Mouse (Mus musculus): ENCODE data around the gene C1d. TPM values are rescaled to one million over a fixed set of nuclear protein-coding genes. Genes with fewer than 3 reads are reported as not detected.

The C1d gene
- polyA plus RNA-seq, 1 experiment from 2014 or later: 94.9 TPM

DNA sequence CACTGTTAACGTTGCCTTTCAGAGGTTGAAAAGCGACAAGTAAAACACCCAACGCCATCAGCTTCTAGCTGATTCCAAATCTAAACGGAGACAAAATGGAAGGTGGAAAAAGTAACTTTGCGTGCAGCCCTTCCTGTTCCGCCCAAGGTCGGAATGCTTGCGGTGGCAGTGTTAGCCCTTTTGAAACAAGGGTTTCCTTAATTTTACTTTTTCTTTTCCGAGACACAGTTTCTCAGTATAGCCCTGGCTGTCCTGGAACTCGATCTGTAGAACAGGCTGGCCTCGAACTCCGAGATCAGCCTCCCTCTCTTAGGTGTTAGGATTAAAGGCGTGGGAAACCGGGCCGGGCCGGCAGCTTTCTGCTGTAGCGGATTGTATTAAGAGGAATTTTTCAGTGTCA, 482 bp downstream of the C1d start:
- no peaks in the 10 kb centered on the region for H3K27me3 ChIP-seq
- peak overlapping the region; percentile 79 for H3K27ac ChIP-seq
- under 1% methylated on average over 17 of the region's 17 CpGs for WGBS
- peak overlapping the region; percentile 88 for H3K9ac ChIP-seq
- H3K4me2 ChIP-seq: peak overlapping the region; percentile 60
- H3K4me3 ChIP-seq: peak overlapping the region; percentile 80
- ATAC-seq (ENCODE audit: borderline replicate concordance, extremely low read depth, low FRiP score, low TSS enrichment): peak; percentile 27; the same call in 1 of the 2 replicates
- no peaks in the 10 kb centered on the region for H3K9me3 ChIP-seq
- peaks cover 8% of the 10 kb centered on the region for H3K4me1 ChIP-seq
- H3K36me3 ChIP-seq: no peaks in the 10 kb centered on the region

DNA sequence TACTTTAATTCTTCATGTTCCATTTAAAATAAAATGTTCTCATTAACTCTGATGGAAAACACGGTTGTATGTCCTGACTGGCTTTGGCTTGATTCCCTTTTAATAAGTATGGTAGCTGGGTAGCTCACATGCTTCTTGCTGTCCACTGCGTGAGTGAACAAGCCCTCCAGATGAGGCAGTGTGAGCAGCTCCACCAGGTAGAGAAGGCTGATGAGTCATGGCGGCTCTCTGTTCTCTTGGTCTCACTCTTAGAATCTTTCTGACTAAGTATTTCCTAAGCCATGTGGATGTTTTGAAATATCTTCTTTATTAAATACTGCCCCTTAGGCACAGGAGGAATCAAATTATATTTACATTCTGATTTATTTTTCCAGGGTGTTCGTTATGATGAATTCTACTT, 9.8 kb downstream of the C1d start:
- H3K4me2 ChIP-seq: no peak overlapping the region
- no peak overlapping the region for H3K4me3 ChIP-seq
- H3K27me3 ChIP-seq: no peaks in the 10 kb centered on the region
- no peak for ATAC-seq (ENCODE audit: borderline replicate concordance, extremely low read depth, low FRiP score, low TSS enrichment)
- 92% methylated on average over 4 of the region's 4 CpGs for WGBS
- no peak overlapping the region for H3K27ac ChIP-seq
- no peak overlapping the region for H3K9ac ChIP-seq
- H3K4me1 ChIP-seq: no peaks in the 10 kb centered on the region
- peaks cover 7% of the 10 kb centered on the region; the same call in 1 of the 2 replicates for H3K36me3 ChIP-seq
- H3K9me3 ChIP-seq: no peaks in the 10 kb centered on the region

DNA sequence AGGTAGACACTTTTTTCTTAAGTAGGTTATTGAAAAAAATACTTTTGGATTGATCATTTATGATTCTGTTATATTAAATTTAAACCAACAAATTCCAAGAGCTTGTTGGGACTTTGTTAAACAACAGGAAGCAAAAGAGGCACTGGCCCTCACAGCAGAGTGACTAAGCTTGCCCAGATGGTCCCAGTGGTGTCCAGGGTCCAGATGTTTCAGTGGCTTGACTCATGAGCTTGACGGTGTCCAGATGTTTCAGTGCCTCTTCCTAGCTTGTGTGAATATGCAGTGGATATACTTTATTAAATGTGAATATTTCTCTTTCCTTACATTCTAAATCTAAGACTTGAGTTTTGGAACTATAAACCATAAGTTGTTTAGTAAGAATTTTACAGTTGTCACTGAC, 11.4 kb downstream of the C1d start:
- Histone ChIP-seq H3K4me2 (no peak overlapping the region), H3K9me3 (no peaks in the 10 kb centered on the region), H3K4me3 (no peak overlapping the region), H3K27me3 (no peaks in the 10 kb centered on the region), H3K9ac (no peak overlapping the region), H3K4me1 (no peaks in the 10 kb centered on the region), H3K36me3 (peaks cover 7% of the 10 kb centered on the region; the same call in 1 of the 2 replicates), H3K27ac (no peak overlapping the region)
- no peak for ATAC-seq (ENCODE audit: borderline replicate concordance, extremely low read depth, low FRiP score, low TSS enrichment)
- 76% methylated on average over 1 of the region's 1 CpGs for WGBS

DNA sequence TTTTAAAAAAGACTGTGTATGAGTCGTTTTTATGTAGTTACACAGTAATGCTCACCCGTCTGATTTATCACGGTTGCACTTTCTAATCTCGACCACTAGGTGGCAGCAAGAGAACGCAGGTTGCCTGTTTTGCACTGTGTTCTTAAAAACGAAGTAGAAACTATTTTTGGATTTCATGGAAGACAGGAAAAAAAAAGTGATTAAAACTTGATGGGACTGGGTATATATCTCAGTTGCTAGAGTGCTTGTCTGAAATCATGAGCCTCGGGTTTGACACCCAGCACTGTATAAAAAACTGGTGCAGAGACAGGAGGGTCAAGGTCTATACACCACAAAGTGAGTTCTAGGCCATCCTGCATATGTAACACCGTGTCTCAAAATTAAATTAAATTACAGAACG, 22.6 kb downstream of the C1d start:
- Histone ChIP-seq H3K36me3 (no peaks in the 10 kb centered on the region), H3K27me3 (no peaks in the 10 kb centered on the region), H3K4me3 (no peak overlapping the region), H3K27ac (no peak overlapping the region), H3K9ac (no peak overlapping the region), H3K4me2 (no peak overlapping the region), H3K9me3 (no peaks in the 10 kb centered on the region), H3K4me1 (peaks cover 5% of the 10 kb centered on the region; the same call in 1 of the 2 replicates)
- WGBS: 11% methylated on average over 9 of the region's 9 CpGs
- ATAC-seq (ENCODE audit: borderline replicate concordance, extremely low read depth, low FRiP score, low TSS enrichment): peak; percentile 52; the same call in 1 of the 2 replicates

DNA sequence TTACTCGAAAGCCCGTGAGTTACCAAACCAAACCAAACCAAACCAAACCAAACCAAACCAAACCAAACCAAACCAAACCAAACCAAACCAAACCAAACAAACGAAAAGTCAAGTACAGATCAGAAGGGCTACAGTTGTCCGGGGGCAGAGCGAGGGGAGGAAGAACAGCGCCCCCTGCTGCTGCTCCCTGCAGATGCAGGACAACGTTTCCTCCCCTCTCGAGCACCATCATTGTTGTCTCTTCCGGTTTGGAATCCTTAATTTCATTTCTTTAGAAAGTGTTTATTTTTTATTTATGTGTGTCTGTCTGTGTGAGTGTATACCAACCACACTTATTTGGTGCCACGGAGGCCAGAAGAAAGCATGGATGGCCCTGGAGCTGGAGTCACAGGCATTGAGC, 26.7 kb downstream of the C1d start:
- no peak overlapping the region for H3K4me2 ChIP-seq
- H3K4me3 ChIP-seq: no peak overlapping the region
- H3K27me3 ChIP-seq: no peaks in the 10 kb centered on the region
- H3K4me1 ChIP-seq: no peaks in the 10 kb centered on the region
- H3K27ac ChIP-seq: no peak overlapping the region
- ATAC-seq (ENCODE audit: borderline replicate concordance, extremely low read depth, low FRiP score, low TSS enrichment): no peak
- H3K9me3 ChIP-seq: no peaks in the 10 kb centered on the region
- H3K9ac ChIP-seq: no peak overlapping the region
- no peaks in the 10 kb centered on the region for H3K36me3 ChIP-seq
- WGBS: 72% methylated on average over 10 of the region's 10 CpGs

DNA sequence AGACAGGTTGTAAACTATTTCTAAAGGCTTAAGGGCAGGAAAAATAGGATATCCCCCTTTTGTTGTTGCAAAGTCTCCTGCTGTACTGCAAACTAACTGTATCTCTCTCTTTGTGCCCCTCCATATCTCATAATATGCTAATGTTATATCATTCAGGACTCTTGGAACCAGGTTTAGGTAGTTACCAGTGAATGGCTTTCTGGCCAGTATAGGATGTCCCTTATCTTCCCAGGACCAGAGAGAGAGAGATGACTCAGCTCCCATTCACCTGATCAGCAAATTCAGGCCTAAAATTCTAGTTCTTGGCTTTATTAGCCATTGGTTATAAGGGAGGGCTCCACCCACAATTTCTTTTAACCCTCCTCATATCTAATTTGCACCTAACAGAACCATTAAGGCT, 31.5 kb downstream of the C1d start:
- no peak overlapping the region for H3K4me2 ChIP-seq
- no peak overlapping the region for H3K9ac ChIP-seq
- H3K36me3 ChIP-seq: no peaks in the 10 kb centered on the region
- no peak overlapping the region for H3K4me3 ChIP-seq
- no peak for ATAC-seq (ENCODE audit: borderline replicate concordance, extremely low read depth, low FRiP score, low TSS enrichment)
- H3K27me3 ChIP-seq: no peaks in the 10 kb centered on the region
- H3K9me3 ChIP-seq: no peaks in the 10 kb centered on the region
- H3K4me1 ChIP-seq: no peaks in the 10 kb centered on the region
- H3K27ac ChIP-seq: no peak overlapping the region

DNA sequence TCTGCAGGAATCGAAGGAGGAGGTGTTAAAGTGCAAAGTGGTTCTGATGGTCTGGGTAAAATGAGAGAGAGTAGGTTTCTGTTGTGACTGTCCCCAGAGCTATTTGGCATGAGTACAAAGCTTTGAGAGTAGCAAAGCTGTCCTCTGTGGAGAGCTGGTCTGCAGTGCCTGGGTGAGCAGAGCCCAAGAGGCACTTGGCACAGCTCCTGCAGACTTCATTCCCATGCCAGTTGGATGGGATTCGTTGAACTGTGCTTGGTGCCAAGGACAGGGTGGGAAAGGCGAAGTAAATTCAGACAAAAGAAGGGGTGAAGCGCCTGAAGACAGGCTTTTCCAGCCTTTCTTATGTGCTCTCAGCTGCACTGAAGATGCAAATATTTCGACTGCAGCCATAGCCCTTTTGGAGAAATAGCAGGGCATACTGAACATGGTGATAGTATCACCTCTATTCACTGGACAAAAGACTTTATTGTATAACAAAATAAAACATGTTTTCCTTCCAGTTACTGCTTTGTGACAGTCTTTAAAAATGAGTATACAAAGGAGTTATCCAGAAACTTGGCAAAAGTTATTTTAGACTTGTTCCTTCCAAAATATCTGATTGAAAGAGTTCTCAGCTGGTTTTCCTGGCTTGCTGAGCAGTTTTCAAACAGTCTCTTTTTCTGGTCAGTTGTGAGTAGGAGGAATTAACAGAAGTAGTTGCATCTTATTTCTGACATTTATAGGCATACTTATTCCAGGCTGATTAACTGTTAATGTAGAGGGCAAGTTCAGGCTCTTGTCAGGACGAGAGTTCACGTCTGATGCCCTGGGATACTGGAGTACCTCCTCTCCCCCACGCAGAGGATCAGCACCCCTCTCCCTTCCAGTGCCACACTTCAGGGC, 48.9 kb downstream of the C1d start:
- peaks cover 19% of the 10 kb centered on the region for H3K4me1 ChIP-seq
- no peaks in the 10 kb centered on the region for H3K9me3 ChIP-seq
- 42% methylated on average over 8 of the region's 8 CpGs for WGBS
- H3K4me2 ChIP-seq: peak overlapping the region; percentile 19; the same call in 1 of the 2 replicates
- H3K27me3 ChIP-seq: no peaks in the 10 kb centered on the region
- no peaks in the 10 kb centered on the region for H3K36me3 ChIP-seq
- no peak overlapping the region for H3K4me3 ChIP-seq
- peak; percentile 88 for ATAC-seq (ENCODE audit: borderline replicate concordance, extremely low read depth, low FRiP score, low TSS enrichment)
- H3K9ac ChIP-seq: no peak overlapping the region
- H3K27ac ChIP-seq: peak overlapping the region; percentile 89

DNA sequence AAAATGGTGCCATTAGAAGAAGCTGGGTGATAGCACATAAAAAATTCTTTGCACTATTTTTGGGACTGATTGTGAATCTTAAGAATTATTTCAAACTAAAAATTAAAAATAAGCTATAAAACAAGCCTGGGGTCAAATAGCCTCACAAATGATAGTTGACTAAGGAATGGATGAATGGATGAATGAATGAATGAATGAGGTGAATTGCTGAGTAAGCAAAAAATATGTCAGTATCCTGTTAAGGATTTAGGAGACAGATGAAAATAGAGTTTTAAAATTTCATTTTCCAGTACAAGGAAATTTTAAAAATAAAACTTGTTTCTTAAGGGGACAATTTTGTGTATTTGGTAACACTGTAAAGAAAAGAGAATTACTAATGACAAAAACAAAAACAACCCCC, 50.1 kb downstream of the C1d start:
- Histone ChIP-seq H3K9me3 (no peaks in the 10 kb centered on the region), H3K27me3 (no peaks in the 10 kb centered on the region), H3K27ac (peak overlapping the region; percentile 89; the same call in 1 of the 2 replicates), H3K4me3 (no peak overlapping the region), H3K4me1 (peaks cover 19% of the 10 kb centered on the region), H3K36me3 (no peaks in the 10 kb centered on the region), H3K4me2 (no peak overlapping the region), H3K9ac (no peak overlapping the region)
- ATAC-seq (ENCODE audit: borderline replicate concordance, extremely low read depth, low FRiP score, low TSS enrichment): no peak

Other genes starting within 250 kb of the C1d start
- 34.1 and 35.4 TPM in 2 replicates for gene Cnrip1, start 206.0 kb upstream of the C1d start, polyA plus RNA-seq (2015; fragmentation: Nextera tagmentation; extraction: Ambion mirVana)
- 3.8 and 4.2 TPM in 2 replicates for gene Plek, start 205.2 kb upstream of the C1d start, polyA plus RNA-seq (2015; fragmentation: Nextera tagmentation; extraction: Ambion mirVana)
- 90.3 and 92.6 TPM in 2 replicates for gene Ppp3r1, start 98.3 kb upstream of the C1d start, polyA plus RNA-seq (2015; fragmentation: Nextera tagmentation; extraction: Ambion mirVana)
- gene Wdr92, start 75.5 kb upstream of the C1d start, polyA plus RNA-seq (2015; fragmentation: Nextera tagmentation; extraction: Ambion mirVana): 26.0 and 27.5 TPM in 2 replicates
- gene Pno1, start 46.0 kb upstream of the C1d start, polyA plus RNA-seq (2015; fragmentation: Nextera tagmentation; extraction: Ambion mirVana): 65.6 and 68.6 TPM in 2 replicates

Measured in lung, embryonic 15.5 days (tissue).